Mouse (Mus musculus) left cerebral cortex, postnatal 36 days (tissue): ENCODE data around the gene Gm35549. TPM values are rescaled to one million over a fixed set of nuclear protein-coding genes. Genes with fewer than 3 reads are reported as not detected.
"Not testable (repeated sequence)": the region's sequence is repeated elsewhere in the genome, so short reads cannot be mapped to it uniquely, and the experiment has no call there.

Experiments used
- DNase-seq, 2 experiments: peaks; one replicate each; pipeline ENCODE4 v3.0.0; 2021 to 2022; ENCODE audit warnings: low spot score in 2 of 2, mixed read lengths in 1 of 2
- intact Hi-C: fragments of 180-260 bp; cut with DNase I; formaldehyde crosslinking; loops from one replicate; pipeline ENCODE4 v1.15.1; 2025
- total RNA-seq, 2 experiments: library from RNA; stranded (reverse); gene quantifications; 2 replicates each; pipeline ENCODE4 v1.2.3; 2021

Gm35549 gene
- not detected for total RNA-seq

DNA sequence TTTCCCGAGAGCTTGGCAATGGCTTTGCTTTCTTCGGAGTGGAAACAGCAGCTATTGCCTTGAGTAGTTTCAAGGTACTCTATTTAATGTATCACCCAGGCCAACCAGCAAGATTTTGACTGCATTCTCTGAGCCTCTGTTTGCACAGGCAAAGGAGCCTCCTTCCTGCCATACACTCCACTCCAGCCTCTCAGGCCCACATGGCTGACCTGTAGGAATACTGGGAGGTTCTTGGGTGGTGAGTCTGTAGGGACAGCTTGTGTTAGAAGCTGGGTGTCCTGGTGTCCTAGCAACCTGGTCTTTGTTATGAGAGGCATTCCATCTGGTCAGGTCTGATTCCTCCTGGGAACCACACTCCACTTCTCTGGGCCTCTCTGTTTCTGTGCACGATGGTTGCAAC is at the start of gene Gm35549:
Gm35549 (minus strand) TSS at position 276 of the 400 bp plus-strand sequence.
- intact Hi-C loops: no loop called here

GRCm38 (mm10) chr9:122886372-122887179 is 42.7 kb upstream of the Gm35549 start:
- DNase-seq: peak; percentile 63 to 66
- intact Hi-C loops: no loop called here

More for the DNA sequence above, at the start of gene Gm35549:
- DNase-seq: no peak

DNA sequence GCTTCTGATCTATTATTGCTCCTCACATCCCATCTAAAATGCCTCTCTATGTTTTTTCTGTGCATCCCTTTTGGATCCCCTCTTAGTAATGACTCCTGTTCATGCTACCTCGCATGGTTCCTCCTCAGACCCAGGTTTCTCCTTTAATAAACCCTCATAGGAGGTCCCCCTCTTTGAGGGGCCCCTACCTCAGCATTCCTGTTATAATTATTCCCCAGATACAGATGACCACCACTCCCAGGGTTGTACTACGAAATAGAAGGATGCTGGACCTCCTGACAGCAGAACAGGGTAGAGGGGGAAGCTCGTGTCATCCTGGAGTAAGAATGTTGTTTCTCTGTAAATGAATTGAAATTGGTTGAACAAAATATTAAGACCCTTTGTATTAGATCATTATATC is 41.5 kb upstream of the Gm35549 start, which contains the start of gene Zkscan7:
Zkscan7 (plus strand) TSS at position 301 of the 400 bp plus-strand sequence.
- DNase-seq: no peak
- intact Hi-C loops: no loop called here

GRCm38 (mm10) chr9:122875145-122875544 is 31.3 kb upstream of the Gm35549 start:
- intact Hi-C loops: no loop called here
- DNase-seq: no peak

DNA sequence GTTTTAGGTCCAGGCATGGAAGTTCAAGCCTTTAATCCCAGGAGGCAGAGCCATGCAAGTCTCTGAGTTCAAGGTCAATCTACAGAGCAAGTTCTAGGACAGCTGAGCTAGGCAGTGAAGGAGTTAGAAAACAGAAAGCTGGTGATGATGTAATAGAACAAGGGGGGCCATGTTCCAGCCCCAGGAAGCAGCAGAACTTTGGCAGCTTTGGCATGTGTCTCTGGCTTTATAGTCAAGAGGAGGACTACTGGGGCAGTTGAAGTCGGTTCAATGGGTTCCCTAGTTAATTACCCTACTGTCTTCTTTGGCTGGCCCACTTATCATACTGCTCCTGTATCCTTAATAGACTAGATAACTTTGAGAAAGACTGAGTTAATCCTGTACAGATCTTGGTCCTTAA is 30.8 kb upstream of the Gm35549 start:
- no peak for DNase-seq
- intact Hi-C loops: no loop called here

DNA sequence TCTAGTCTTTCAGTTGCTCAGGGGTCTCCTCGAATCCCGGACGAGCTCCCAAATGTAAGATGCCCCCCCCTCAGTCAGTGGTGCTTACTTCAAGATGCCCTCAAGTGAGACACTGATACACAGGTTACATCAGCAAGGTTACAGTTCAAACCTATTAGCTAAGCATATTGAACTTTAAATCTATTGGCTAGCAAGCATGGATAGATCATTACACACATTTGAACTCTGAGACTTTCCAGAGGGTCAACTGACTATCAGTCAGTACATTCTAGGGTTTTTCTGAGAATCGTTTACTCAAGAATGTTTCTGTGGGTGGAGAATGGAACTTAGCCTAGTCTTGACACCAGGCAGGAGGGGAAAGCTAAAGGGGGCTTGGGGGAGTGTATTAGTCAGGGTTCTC is 28.8 kb upstream of the Gm35549 start:
- no peak for DNase-seq
- intact Hi-C loops: no loop called here

- intact Hi-C loops: no loop called here
Measured at GRCm38 (mm10) chr9:122866192-122866591, 22.4 kb upstream of the Gm35549 start.

DNA sequence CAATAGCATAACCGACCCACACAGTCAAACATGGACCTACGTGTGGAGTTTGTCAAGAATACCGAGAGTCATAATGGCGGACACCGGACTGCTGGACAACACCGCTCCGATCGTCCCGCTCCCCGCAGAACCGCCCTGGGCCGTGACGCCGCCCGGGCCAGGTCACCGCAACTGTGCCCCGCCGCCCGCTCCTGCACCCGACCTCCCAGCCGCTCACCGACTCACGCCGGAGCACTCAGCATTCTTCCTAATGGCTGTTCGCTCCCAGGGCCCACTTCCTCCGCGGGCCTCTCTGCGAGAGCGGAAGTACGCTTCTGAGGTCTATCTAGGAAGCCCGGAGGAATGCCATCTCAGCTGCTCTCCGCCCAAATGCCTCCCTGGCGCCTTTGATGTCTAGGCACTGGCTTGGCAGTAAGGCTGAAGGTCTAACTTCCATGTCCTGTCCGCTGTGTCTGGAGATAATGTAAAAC is 21.9 kb upstream of the Gm35549 start, which contains the start of gene Zfp445:
Zfp445 (minus strand) TSS at position 310 of the 470 bp plus-strand sequence.
- intact Hi-C loops: no loop called here
- peak; percentile 83 to 85 for DNase-seq

More at GRCm38 (mm10) chr9:122866192-122866591, 22.4 kb upstream of the Gm35549 start:
- DNase-seq: no peak

DNA sequence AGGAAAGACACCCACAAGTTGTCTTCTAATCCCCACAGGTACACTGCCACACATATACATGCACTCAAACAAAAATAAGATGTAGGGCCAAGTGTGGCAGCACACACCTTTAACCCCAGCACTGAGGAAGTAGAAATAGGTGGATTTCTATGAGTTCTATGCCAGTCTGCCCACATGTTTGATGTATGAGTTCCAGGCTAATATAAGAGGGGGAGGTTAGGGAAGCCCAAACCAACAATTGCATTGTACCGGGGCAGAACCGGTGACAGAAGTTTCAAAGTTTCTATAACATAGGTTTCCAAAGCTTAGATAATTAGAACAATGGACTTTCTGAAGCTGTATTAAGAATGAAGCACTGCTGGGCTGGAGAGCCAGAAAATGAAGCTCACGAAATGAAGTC is 21.0 kb upstream of the Gm35549 start:
- intact Hi-C loops: no loop called here
- no peak for DNase-seq

DNA sequence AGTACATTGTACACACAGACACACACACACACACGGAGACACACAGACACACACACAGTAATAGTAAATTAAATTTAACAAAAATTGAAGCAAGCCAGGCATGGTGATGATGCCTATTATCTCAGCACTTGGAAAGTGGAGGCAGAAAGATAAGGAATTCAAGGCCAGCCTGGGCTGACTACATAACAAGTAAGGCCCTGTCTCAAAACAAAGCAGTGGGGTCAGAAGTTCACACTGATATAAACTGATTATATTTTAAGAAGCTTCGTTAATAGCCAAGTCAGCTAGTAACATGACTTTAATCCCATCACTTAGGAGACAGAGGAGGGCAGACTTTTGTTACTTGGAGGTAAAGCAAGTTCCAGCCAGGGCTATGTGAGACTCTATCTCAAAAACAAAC is 19.9 kb upstream of the Gm35549 start:
- DNase-seq: no peak
- intact Hi-C loops: no loop called here

DNA sequence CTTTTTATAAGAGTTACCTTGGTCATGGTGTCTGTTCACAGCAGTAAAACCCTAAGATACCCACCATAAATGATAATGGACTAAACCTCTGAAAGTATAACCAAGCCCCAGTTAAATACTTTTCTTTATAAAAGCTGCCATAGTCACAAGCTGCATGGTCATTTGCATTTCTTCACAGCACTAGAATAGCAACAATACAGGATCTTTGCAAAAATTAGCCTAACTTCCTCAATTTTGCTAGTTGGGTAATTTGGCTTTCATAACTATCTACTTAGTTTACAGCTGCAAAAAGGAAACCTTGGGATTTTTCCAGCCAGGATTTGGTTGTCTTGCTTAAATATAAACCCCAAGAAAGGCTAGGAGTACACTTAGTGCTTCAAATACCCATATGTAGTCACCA is 16.9 kb upstream of the Gm35549 start:
- DNase-seq: no peak
- intact Hi-C loops: no loop called here

GRCm38 (mm10) chr9:122856716-122857115 is 12.9 kb upstream of the Gm35549 start:
- intact Hi-C loops: no loop called here
- DNase-seq: no peak

- no peak for DNase-seq
- intact Hi-C loops: no loop called here
Measured at GRCm38 (mm10) chr9:122855617-122856016, 11.8 kb upstream of the Gm35549 start.

DNA sequence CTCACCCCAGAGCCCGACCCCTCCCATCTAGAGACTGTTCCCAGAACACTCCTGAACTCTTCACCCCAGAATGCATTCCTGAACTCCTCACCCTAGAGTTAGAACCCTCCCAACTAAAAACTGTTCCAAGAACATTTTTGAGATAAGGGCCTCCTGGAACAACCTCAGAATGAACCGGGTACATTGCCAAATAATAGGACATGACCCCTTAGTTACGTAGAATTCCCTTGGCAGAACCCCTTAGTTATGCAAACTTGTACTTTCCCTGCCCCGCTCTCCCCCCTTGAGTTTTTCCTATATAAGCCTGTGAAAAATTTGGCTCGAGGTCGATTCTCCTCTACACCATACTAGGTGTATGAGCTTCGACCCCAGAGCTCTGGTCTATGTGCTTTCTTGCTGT is 11.3 kb upstream of the Gm35549 start:
- DNase-seq: not testable (repeated sequence)

GRCm38 (mm10) chr9:122854526-122854925 is 10.7 kb upstream of the Gm35549 start:
- no peak for DNase-seq
- intact Hi-C loops: loop anchor here (5.0 kb wide), 1 partner anchor 37 kb away; no protein-coding TSS in a partner anchor

More for the DNA sequence above, 11.3 kb upstream of the Gm35549 start:
- intact Hi-C loops: not testable (repeated sequence)

DNA sequence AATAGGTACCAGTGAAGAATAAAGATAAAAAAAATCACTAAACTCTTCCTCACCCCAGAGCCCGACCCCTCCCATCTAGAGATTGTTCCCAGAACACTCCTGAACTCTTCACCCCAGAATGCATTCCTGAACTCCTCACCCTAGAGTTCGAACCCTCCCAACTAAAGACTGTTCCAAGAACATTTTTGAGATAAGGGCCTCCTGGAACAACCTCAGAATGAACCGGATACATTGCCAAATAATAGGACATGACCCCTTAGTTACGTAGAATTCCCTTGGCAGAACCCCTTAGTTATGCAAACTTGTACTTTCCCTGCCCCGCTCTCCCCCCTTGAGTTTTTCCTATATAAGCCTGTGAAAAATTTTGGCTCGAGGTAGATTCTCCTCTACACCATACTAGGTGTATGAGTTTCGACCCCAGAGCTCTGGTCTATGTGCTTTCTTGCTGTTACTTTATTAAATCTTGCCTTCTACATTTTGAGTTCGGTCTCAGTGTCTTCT is 4.0 kb upstream of the Gm35549 start:
- DNase-seq, intact Hi-C loops: not testable (repeated sequence)

DNA sequence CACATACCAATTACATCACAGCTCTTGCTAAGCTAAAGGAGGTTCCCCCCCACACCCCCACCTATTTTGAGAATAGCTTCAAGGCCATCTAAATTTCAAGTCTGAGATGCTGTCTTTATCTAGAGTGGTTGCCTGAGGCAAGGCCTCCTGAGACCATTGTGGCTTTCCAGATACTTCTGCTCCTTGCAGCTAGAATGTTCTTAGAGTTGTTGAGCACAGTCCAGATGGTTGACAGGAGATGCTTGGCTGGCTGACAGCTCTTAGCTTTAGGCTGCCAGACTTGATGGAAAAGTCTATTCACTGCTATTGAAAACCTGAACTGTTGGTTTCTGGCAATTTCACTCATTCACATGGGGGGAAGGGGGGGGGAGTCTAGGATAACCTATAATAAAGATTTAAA is 2.3 kb upstream of the Gm35549 start:
- intact Hi-C loops: no loop called here
- DNase-seq: peak; percentile 22 to 28

DNA sequence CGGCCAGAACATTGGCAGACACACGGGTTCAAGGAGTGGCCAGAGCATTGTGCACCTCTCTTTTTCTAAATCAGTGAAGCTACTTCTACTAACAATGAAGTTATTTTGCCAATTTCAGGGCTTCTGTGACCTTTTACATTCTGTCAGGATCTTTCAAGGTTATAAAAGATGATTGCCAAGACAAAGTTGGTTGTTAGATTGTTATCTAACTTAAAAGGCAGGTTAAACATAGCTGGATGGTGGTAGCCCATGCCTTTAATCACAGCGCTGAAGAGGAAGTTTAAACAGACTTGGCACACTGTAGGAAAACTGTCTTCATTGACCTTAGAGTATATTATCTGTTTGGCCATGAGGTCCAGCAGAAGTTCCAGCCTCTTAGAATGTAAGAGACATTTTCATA is 1.8 kb upstream of the Gm35549 start:
- intact Hi-C loops: no loop called here
- no peak for DNase-seq

DNA sequence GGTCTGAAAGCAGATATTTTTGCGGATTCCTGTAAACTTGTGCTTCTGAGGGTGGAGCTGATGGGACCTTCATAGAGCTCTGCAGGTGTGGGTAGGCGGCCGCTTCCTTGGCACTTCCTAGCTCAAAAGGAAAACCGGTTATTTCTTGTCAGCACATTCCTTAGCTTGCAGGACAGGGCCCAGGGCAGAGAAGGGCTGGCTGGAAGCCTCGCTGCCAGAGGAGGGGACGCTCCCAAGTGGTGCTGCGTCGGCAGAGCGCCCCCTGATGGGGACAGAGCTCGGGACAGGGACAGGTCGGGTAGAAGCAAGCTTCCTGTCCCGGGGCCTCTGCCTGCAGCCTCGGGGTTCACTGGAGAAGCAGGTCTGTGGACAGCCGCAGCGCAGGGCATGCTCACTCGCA is 6.2 kb downstream of the Gm35549 start:
- no peak for DNase-seq
- intact Hi-C loops: no loop called here

GRCm38 (mm10) chr9:122837216-122837615 is 6.6 kb downstream of the Gm35549 start:
- intact Hi-C loops: no loop called here
- no peak for DNase-seq

DNA sequence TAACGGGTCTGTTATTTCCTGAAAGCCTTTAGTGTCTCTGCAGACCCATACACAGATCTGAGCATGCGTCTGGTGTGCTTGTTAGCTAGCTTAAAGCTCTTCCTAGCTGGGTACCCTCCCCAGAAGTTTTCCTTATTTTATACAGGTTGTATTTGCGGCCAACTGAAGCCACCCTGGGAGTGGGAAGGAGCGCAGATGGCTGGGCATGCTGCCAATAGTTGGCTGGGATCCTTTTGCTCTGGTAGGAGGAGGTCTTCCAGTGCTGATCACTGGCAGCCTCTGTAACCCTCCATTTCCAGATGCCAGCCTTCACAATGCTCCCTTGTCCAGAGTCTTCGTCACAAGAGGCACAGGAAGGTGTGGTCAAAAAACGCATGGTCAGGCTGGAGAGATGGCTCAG is 7.0 kb downstream of the Gm35549 start:
- DNase-seq: peak; percentile 30 to 33
- intact Hi-C loops: no loop called here
